Mouse (Mus musculus) cerebellum, adult 11-12 months (tissue): ENCODE measurements around the gene Olfr401.
"Not testable (repeated sequence)": the region's sequence is repeated elsewhere in the genome, so short reads cannot be mapped to it uniquely, and the experiment has no call there.

Experiments
- DNase-seq: peaks from one replicate; pipeline ENCODE4 v3.0.0; 2022

Gene Olfr401

GRCm38 (mm10) chr11:74113412-74113811, at the start of gene Olfr401:
Olfr401 (plus strand) TSS chr11:74113712.
- DNase-seq = no peak

GRCm38 (mm10) chr11:74069655-74070054, 43.9 kb upstream of the Olfr401 start, which contains the start of gene Zfp616:
Zfp616 (plus strand) TSS chr11:74069955.
- no peak for DNase-seq

GRCm38 (mm10) chr11:74100724-74101123, 12.8 kb upstream of the Olfr401 start:
- no peak for DNase-seq

DNA sequence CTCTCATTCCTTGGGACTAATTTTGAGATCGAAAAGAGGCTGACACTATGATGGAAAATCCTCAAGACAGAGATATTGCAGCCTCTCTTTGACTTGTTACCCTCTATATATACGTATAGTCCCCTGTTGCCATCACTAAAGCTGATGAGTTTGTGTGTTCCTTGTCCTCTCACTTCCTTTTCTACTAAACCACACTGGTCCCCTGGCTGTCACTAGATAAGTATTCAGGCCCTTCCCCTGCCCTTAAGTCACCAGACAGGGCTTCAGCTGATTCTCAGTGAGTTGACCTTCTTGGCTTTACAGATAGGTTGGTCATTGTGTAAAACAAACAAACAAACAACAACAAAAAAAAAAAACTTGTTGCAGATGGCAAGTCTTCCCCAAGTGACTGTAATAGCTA, 12.0 kb upstream of the Olfr401 start:
- DNase-seq = no peak

- DNase-seq = no peak
Measured at GRCm38 (mm10) chr11:74105066-74105465, 8.4 kb upstream of the Olfr401 start.

DNA sequence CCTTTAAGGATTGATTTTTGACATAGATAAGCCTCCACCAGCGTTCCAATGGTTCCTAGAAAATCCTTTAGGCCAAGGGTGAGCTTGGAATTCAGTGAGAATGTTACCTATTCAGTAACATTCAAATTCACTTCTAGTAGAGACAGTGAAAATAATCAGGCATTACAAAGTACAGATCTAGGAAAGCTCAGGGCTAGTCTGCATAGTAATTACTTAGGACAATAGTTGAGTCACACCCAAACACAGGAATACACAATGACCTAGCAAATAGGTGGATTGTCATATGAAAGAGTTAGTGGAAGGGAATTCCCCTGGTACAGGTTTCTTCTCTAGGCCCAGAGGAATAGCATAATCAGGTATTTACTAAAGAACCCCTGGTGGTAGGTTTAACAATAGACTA, 26.5 kb downstream of the Olfr401 start:
- not testable (repeated sequence) for DNase-seq

GRCm38 (mm10) chr11:74145866-74146265, 32.4 kb downstream of the Olfr401 start:
- no peak for DNase-seq

DNA sequence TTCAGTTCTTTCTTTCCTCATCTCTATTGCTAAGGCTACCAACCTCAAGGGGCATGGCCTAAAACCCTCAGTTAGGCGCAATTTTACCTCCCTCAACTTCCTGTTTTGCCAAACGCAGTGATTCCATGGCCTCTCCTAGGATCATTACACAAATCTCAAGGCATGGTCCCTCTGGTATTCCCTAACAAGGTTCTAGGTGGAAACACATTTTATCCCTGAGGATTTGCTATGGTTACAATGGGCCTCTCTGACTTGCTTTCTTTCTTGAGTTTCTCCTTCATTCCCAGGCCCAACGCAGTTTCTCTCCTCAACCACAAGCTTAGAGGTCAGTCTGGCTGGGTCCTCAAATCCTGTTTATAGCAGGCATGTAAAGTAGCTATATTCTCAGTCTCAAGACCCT, 39.7 kb downstream of the Olfr401 start, which contains the start of gene Olfr402:
Gene Olfr402 (plus strand): TSS at position 301 of the 400 bp plus-strand sequence.
- no peak for DNase-seq

DNA sequence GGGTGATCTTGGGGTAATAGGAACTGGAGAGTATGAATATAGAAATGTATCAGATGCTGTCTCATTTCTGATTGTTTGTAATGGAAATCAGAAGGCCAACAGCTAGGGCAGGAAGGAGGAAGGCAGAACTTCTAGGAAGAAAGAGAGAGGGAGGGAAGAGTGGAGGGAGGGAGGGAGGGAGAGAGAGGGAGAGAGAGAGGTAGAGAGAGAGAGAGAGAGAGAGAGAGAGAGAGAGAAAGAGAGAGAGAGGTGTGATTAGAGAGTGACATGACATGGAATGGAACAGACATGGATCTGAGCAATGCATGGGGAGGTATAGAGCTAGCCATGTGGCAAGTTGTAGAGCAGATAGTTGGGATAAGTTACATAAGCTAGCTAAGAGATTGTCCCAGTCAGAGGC, 55.3 kb downstream of the Olfr401 start:
- no peak for DNase-seq
